Mouse (Mus musculus) cerebellum, postnatal 4 days (tissue): Measurements from ENCODE around the gene Gm20388.

Experiments used
- DNase-seq, 2 experiments: peaks; one replicate each; pipeline ENCODE4 v3.0.0; 2022; ENCODE audit warnings: low spot score in 2 of 2, mixed read lengths in 1 of 2

Gene Gm20388

GRCm38 (mm10) chr8:120581329-120581728, 670.7 kb downstream of the Gm20388 start:
- no peak for DNase-seq

GRCm38 (mm10) chr8:120581811-120582210, 671.2 kb downstream of the Gm20388 start:
- peak in 1 of 2 experiments; percentile 56 for DNase-seq

DNA sequence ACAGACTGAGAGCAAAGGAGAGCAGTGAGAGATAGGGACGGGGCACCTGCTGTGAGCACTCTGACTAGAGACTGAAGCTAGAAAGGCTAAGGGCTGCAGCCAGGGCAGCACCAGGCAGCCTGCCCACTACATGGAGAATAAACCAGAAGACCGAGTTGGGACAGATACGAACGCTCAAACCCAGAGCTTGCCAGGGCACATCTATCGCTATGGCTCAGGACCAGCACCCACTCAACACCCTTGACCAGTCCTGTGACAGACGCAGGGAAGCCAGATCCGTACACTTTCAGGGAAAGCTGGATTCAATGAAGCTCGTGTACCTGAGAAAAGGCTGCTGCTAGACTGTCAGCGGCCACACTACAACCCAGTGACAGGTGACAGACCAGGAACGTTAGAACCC, 674.9 kb downstream of the Gm20388 start:
- DNase-seq: no peak

DNA sequence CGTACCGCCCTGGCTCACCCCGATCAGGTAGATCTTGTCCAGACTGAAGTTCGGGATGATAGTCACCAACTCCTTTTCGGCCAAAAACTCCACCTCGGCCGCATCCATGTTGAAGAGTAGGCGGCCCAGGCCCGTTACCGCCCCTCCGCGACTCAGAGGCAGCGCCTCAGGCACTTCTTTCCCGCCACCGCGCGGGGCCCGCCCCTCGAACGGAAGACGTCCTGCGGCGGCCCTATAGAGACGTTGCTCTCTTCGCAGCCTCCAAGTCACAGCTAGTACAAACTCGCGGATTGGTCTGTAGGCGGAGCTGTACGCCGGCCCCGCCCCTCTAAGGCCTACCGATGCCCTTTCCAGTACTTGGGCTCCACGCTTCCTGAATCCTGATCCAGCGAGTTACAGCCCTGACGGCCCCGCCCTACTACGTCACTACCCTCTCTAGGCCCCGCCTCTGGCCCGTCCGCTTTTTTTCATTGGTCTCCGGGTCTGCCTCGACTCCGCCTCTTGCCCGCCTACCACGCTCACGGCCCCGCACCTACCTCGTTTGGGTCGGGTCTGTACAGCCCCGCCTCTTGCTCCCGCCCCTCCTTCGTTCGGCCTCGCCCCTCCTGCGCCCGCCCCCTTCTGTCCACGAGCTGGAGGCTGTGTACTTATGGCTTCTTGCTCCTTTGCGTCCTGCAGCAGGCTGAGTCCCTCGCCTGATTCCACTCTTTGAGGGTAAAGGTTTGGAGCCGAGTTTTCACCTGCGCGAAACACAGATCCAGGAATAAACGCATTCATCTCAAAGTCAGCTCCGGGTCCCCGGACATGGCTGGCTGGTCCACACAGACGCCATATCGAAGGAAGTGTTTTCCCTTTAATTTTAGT, 678.5 kb downstream of the Gm20388 start, which contains the start of gene Gins2:
Gene Gins2 (minus strand): TSS at position 397 of the 864 bp plus-strand sequence.
- DNase-seq: peak; percentile 93 to 99

- no peak for DNase-seq
Observed at GRCm38 (mm10) chr8:120589921-120590320, 679.3 kb downstream of the Gm20388 start.

DNA sequence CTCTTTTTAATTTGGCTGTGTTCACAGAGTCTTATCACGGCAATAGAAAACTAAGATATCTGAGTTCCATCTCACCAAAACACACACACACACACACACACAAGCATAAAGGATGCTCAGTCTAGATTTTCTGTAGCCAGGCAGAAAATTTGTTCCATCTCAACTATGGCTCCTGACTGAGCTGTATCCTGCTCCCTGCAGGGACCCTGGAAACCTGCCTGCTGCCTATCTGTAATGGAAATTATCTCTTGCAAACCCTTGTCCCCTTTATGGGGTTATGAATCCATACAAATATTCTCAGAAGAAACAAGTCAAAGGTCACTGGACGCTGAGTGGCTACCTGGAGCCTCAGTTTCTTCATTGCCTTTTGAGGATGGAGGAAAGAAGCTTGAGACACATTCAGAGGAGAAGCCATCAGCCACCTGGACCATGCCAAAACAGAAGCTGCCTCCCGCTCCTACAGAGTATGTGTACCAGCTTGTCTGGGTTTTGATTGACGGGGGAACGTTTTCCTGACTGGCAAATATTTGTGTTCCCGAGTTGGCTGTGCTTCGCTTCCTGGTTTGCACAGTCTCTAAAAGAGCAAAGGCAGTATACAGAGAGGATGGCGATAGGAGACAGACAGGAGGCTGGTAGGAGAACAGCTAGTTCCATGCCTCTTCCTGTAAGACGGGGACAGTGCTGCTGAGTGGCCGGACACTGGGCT, 681.1 kb downstream of the Gm20388 start:
- DNase-seq: no peak

GRCm38 (mm10) chr8:120594571-120594970, 683.9 kb downstream of the Gm20388 start:
- no peak for DNase-seq

- DNase-seq: peak in 1 of 2 experiments; percentile 67
Observed at GRCm38 (mm10) chr8:120595963-120596362, 685.3 kb downstream of the Gm20388 start.

- DNase-seq: peak in 1 of 2 experiments; percentile 67
Observed at GRCm38 (mm10) chr8:120598579-120598978, 687.9 kb downstream of the Gm20388 start.

DNA sequence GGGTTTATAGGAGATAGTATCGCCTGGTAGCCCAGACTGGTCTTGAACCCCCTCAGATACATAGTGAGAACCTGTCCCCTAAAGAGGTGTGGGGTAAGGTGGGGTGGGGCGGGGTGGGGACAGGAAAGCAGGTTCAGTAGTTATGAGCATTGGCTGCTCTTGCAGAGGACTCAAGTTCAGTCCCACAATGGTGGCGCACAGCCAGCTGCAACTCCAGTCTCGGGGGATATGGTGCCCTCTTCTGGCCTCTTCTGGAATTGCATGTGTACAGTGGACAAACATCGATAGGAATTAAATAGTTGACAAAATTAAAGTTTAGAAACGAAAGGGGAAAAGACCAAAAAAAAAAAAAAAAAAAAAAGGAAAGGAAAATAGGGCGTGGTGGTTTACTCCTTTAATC, 688.9 kb downstream of the Gm20388 start:
- DNase-seq: peak; percentile 64 to 89

DNA sequence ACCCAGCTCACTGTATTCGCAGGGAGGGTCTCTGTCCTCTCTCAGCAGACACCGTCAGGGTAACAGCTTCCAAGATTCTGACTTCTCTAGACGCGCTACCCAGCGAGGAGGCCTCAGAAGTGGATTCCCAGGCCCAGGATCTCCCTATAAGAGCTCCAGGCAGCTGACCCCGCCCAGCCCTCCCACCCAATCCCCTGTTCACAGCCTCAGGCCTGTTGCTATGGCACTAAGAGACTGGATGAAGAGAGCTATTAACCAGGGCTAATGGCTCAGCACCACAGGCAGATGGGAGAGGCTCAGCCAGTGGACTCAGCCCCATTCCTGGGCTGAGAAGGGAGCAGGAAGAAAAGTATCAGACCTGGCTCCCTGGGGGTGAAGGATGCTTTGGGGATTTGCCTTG, 692.0 kb downstream of the Gm20388 start:
- no peak for DNase-seq

GRCm38 (mm10) chr8:120607460-120607859, 696.8 kb downstream of the Gm20388 start:
- no peak for DNase-seq

DNA sequence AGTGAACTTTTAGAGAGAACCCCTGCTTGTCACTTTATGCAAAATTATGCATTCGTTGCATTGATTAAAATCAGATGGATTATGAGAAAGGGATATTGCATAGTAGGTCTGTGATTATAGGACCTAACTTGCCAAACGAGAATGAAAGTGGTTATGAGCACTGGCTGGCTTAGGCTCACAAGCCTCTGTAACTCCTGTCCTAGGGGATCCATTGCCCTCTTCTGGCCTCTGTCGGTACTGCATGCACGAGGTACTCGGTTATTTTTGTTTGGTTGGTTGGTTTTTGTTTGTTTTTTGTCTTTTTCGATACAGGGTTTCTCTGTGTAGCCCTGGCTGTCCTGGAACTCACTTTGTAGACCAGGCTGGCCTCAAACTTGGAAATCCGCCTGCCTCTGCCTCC, 697.2 kb downstream of the Gm20388 start:
- peak; percentile 70 to 83 for DNase-seq

DNA sequence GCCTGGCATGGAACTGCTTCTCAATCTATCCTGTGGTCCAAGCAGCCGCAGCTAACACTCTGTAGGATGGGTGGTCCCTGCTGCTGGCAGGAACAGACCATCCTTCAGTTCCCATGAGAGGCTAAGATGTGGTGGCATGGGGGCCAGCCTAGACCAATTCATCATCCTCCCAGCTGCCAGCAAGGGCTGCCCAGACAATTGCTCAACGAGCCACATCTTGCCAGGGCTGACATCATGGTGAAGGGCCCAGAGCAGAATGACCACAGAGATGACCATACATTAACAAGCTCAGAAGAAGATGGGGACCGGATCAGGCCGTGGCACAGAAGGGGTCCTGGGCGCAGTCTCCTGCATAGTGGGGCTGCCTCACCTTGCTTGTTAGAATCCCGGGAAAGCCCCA, 700.2 kb downstream of the Gm20388 start:
- DNase-seq: no peak

DNA sequence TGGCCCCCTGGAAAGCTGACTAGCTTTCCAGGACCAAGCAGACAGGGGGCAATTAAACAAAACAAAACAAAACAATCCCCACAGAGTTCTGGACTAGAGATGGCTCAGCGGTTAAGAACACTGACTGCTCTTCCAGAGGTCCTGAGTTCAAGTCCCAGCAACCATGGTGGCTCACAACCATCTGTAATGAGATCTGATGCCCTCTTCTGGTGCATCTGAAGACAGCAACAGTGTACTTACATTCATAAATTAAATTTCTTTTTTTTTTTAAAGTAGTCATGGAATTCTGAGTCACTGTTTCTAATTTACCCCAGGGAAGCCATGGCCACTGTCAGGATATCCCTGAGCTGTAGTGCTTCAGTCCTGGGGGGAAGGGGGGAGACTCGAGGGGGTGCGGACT, 703.9 kb downstream of the Gm20388 start:
- no peak for DNase-seq

DNA sequence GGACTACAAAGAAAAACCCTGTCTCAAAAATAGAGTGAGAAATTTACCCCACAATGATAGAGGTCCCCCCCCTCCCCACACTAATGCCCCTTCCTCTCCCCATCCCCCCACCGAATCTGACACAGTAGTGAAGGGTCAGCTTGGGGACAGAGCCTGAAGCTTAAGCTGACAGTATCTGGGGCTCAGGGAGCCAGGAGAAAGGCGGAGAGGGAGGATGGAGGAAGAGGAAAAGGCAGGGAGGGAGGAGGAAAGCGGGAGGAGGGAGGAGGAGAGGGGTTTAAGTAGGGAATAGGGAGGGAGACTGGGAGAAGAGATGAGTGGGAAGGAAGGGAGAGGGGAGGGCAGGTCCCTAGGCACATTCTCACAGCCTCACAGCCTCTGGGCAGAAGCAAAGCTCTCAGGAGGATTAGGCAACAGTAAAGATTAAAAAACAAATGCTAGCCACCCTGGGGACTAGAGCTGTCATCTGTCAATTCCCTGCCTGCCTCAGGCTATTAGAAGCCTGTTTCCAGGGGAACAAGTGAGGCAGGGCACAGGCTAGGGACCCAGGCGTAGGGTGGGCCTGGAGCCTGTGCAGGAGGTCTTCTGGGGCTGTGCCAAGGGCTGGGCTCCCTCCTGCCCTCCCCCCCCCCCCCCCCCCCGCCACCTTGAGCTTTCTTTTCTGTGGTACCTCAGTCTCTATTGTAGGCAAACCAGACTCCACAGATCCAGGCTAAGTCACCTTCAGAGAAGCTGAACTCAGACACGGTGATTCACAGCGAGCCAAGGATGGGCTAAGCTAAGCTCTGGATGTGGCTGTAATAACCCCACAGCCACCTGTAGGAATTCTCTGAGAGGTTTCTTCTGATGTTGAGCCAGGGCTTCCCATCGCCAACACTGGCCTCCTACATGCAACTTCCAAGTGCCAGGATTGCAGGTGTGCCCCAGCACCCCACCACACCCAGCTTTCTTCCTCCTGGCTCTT, 706.3 kb downstream of the Gm20388 start:
- no peak for DNase-seq

DNA sequence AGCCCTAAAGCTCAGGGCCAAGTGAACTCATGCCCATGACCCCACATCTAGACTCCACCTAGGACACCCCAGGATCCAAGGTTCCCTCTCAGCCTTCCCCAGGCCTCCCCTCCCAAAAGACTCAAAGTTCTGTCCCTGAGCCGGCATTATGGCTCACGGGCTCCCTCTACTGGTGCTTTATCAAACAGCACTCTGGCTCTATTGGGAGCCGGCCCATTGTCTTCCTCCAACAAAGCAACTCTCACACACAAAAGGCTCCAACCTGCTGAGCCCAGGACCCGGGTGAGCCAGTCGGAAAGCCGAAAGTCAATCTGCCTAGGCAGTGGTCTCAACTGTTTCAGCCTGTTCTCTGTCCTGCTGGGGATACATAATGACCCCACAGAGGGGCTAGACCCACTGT, 707.5 kb downstream of the Gm20388 start:
- DNase-seq: peak; percentile 61 to 78

DNA sequence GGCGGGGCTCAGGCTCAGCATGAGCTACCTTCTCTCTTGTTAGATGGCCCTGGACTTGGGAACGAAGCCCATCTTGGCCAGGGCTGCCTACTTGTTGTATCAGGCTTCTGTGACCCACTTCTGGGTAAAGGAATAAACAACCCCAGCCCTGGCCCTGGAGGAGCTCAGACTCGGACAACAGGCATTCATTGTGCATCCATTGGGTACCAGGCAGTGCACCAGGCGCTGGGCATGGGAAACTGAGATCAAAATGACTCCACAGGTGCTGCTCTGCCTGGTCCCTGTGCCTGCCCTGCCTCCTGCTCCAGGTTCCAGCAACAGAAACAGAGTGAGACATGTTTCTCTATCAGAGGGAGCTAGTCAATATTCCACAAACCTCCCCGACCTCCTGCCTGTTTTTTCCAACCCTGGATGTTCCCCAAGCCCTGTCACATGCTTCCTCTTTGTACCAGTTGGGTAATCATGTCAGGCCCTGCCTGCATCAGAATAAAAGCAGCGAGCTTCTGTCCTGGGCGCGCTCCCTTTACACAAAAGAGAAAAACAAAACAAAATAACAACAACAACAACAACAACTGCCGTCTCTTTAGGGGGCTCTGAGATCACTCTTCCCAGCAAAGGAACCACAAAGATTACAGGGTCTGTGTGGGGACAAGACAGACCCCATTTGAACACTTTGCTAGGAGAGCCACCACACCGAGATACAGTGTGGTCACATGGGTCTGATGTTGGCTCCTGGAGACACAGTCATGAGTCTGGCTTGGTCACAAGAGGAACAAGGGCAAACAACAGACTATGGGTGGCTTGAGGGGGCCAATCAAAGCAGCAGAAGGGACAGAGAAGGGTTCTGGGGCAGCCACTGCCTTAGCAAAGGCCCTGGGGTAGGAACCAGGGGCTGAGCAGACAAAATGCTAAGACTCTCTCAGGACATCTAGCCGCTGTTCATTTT, 708.9 kb downstream of the Gm20388 start:
- DNase-seq: no peak

DNA sequence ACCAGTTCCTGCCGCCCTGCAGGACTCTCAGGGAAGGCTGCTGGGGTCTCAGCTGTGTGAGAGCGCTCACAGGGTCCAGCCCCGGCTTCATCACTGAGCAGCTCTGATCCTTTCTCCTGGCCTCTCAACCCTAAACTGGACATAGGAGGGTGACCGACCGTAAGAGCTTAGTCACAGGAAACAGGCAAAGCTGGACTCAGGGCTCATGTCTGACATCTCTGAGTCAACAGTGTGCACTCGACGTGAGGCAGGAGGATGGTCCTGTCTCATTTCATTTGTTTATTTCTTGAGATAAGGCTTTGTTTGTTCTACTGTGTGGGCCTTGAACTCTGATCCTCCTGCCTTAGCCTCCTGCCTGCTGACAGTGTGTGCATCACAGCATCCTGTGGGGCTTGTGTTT, 709.8 kb downstream of the Gm20388 start:
- no peak for DNase-seq

GRCm38 (mm10) chr8:120622161-120622560, 711.5 kb downstream of the Gm20388 start:
- DNase-seq: no peak

GRCm38 (mm10) chr8:120623608-120624007, 713.0 kb downstream of the Gm20388 start:
- no peak for DNase-seq
